Comparison of ENCODE assay signal across 11 mouse cellular contexts in genomic region chr1:14001431-14001830, GRCm38 (mm10).
A peak's percentile ranks its signal among the peaks of the same experiment; 100 is the strongest.
DNase-seq lines count a peak whose midpoint lies in the region; ATAC-seq lines count a peak whose summit lies in the region.
"Had no signal": no experiment of that assay in that cellular context is flagged by ENCODE, and none has a peak within 500 bp of the region (broad histone marks: within the 10 kb centered on the region; RNA-seq: fewer than 3 reads in every experiment).

No protein-coding gene starts in this region.

- H3K27me3 ChIP-seq in embryonic facial prominence, embryonic 14.5 days (replicated peaks; ENCODE audit: control insufficient read depth, insufficient read depth, low read length), result no peaks in the 10 kb centered on the region
- H3K27me3 ChIP-seq in embryonic facial prominence, embryonic 10.5 days (replicated peaks; ENCODE audit: low read depth, poor library complexity, severe bottlenecking), result no peaks in the 10 kb centered on the region

- H3K4me2 ChIP-seq in embryonic facial prominence, embryonic 14.5 days (ENCODE audit: low read depth, low read length), result no peak overlapping the region

- peak; percentile 77 for DNase-seq in embryonic facial prominence, embryonic 14.5 days (ENCODE audit: low spot score)
- DNase-seq in embryonic facial prominence, embryonic 10.5 days (ENCODE audit: low spot score), result no peak
- peak; percentile 3 for DNase-seq in urinary bladder, postnatal 14 days (ENCODE audit: low spot score)
- no peak for DNase-seq in urinary bladder, postnatal 25 days (ENCODE audit: low spot score)
- peak; percentile 54 for DNase-seq in fibroblast of lung, adult 2 months (ENCODE audit: low read depth)
- DNase-seq in thymus, postnatal 10 days (ENCODE audit: low spot score in 2 of 2), result no peak
- DNase-seq in heart, adult 11 months, result no peak
- no peak for DNase-seq in natural killer cell, adult 2 months (ENCODE audit: low spot score in 2 of 2)
- DNase-seq: embryo, embryonic 11 days; liver, postnatal 0 days had no signal

- H3K4me3 ChIP-seq in embryonic facial prominence, embryonic 14.5 days (ENCODE audit: low read depth, low read length), result no peak overlapping the region
- H3K4me3 ChIP-seq in embryonic facial prominence, embryonic 10.5 days, result no peak overlapping the region
- H3K4me3 ChIP-seq: myocyte had no signal

- H3K4me1 ChIP-seq in embryonic facial prominence, embryonic 14.5 days (ENCODE audit: control insufficient read depth, insufficient read depth, low read length), result 0 out of 2 replicates have a peak, but pooled peaks cover 2% of the 10 kb centered on the region
- H3K4me1 ChIP-seq in embryonic facial prominence, embryonic 10.5 days, result peaks cover 8% of the 10 kb centered on the region; the same call in 1 of the 2 replicates

- WGBS in embryonic facial prominence, embryonic 14.5 days, result 55% methylated on average over 3 of the region's 3 CpGs
- 74% methylated on average over 3 of the region's 3 CpGs for WGBS in embryonic facial prominence, embryonic 10.5 days

- no peaks in the 10 kb centered on the region for H3K36me3 ChIP-seq in embryonic facial prominence, embryonic 14.5 days (ENCODE audit: control insufficient read depth, insufficient read depth, low read length)
- no peaks in the 10 kb centered on the region for H3K36me3 ChIP-seq in embryonic facial prominence, embryonic 10.5 days (replicated peaks)

- no peak overlapping the region for H3K27ac ChIP-seq in embryonic facial prominence, embryonic 14.5 days (replicated peaks; ENCODE audit: low read depth, low read length)
- H3K27ac ChIP-seq in embryonic facial prominence, embryonic 10.5 days (replicated peaks), result no peak overlapping the region

- H3K9me3 ChIP-seq in embryonic facial prominence, embryonic 14.5 days (ENCODE audit: control insufficient read depth, low read length), result no peaks in the 10 kb centered on the region
- H3K9me3 ChIP-seq in embryonic facial prominence, embryonic 10.5 days, result no peaks in the 10 kb centered on the region

- H3K9ac ChIP-seq in embryonic facial prominence, embryonic 14.5 days (ENCODE audit: low read depth, low read length), result no peak overlapping the region
- H3K9ac ChIP-seq: liver, postnatal 0 days had no signal

- no peak for ATAC-seq in embryonic facial prominence, embryonic 14.5 days (ENCODE audit: low read depth)
- ATAC-seq: liver, postnatal 0 days had no signal

Comparison
In these comparisons a context has a peak if more than half of its experiments do, and no peak if none do; other contexts are left out.
1. DNase-seq: peak in embryonic facial prominence, embryonic 14.5 days (single experiment), urinary bladder, postnatal 14 days (single experiment) and fibroblast of lung, adult 2 months (single experiment); none in embryonic facial prominence, embryonic 10.5 days (single experiment), urinary bladder, postnatal 25 days (single experiment), thymus, postnatal 10 days (0 of 2), heart, adult 11 months (single experiment) and natural killer cell, adult 2 months (0 of 2).